Mouse (Mus musculus) layer of hippocampus, adult 9-10 months (tissue): ENCODE data around the gene Parp12.

Source experiments
- DNase-seq: peaks from one replicate; pipeline ENCODE4 v3.0.0; 2022; ENCODE audit warnings: low spot score

Gene Parp12

DNA sequence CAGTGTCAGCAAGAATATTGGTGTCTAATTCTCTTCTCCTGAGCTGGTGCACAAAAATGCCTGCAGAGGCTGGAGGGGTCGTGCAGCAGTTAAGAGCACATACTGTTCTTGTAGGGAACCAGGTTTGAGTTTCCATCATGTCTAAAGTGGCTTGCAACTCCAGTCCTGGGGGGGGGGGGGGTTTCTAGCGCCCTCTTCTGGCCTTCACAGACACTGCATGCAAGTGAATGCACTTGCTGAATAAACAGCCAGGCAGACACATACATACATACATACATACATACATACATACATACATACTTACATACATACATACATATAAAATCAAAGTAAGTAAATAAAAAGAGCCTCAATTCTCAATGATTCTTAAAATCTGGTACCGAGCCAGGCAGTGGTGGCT, 59.8 kb downstream of the Parp12 start:
- no peak for DNase-seq

DNA sequence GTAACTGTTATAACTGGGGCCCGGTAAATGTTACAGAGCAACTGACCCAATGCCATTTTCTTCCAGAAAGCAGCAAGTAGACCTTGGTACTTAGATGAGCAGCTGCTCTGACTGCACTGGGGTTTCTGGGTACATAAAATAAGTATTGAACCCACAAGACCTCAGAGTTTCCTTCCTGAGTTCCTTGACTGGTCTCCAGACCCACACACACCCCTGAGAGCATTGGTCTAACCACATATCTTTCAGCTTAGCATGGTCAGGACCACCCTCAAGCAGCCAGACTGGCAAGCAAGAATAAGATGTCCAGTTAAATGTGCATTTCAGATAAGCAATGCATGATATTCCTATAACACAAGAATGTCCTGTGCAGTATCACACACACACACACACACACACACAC, 61.0 kb downstream of the Parp12 start:
- DNase-seq = no peak

DNA sequence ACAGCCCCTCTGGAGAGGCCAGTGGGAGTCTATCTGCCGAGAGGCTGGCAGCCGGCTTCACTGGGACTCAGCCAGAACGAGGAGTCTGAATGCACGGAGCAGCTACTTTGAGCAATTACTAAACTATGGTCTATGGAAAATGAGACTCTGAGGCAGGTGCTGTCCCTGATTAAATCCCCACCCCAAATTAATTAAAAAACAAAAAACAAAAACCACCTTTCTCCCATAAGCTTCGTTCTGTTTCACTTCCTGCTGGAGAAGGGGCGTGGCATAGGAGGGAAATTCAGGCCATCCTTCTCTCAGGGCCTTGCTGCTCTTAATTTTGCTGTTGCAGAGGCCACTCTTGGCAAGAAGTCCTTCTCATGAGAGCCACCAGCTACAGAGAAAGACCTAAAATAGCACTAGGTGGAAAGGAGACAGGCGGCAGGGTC, 62.3 kb downstream of the Parp12 start:
- no peak for DNase-seq

DNA sequence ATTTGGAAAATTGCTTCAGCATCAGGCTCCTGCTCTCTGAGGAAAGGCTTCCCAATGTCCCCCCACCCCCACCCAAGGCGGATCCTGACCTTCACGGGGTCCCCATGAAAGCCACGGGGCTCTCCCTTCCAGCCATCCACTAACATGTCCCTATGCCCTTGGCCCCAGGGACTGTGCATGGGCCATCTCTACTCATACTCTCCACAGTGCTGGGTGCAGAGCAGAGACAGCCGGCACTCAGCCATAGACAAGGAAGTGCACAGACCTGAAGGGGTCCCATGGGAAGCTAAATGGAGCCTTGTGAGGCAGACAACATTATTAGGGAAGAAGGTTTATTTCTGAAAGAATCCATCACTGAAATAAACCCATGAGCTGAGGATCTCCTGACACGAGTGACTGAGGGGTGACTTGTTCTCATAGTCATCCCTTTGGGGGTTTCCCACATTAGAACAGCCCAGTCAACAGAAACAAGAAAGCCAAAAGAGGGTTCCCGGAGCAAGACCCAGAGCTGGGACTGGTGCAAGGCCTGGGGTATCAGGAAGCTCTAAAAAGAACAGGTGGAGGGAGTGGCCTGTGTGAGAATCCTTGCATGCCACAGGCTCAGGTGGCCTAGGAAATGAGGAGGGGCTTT, 63.2 kb downstream of the Parp12 start:
- no peak for DNase-seq

DNA sequence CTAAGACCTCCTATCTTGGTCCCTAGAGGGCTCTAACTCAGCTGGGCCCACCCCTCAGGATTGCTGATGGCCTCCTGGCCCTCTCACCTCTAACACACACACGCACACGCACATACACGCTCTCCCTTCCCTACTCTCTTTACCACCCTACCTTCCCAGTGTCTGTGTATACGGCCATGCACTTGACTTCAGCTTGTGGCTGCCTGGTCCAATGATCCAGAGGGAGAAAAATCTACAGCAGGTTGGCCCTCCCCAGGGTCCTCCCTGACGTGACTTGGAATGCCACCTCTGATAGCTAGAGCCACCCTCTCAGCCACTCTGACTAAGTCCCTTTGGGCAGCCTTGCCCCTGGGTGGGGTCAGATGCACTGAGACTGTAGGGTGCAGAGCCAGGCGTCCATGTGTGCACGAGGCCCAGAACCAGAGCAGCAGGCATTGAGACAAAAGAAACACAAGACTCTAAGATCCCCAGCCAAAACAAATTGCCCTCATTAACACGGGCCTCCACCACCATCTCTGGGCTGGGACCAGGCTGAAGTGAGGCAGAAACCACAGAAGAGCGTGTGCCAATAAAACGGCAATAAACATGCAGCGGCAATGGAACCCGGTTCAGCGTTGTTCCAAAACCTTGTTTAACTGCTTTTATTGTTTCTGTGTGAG, 63.8 kb downstream of the Parp12 start:
- DNase-seq = no peak

DNA sequence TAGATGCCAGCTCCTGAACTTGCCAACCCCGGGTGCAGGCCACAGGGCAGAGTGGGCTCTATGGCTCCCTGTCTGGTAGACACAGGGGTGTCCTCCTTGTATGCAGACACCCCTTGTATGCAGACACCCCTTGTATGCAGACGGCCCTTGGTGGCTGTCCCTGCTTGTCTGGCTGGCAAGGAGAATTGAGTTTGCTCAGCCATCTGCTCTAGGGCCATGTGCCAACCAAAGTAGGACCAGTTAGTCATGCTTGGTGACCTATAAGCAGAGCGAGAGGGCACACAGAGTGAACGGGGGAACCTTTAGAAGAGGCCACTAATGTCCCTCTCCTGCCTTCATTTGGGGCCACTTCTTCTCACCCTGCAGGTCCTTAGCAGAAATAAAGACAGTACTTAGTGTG, 65.5 kb downstream of the Parp12 start:
- DNase-seq = no peak

DNA sequence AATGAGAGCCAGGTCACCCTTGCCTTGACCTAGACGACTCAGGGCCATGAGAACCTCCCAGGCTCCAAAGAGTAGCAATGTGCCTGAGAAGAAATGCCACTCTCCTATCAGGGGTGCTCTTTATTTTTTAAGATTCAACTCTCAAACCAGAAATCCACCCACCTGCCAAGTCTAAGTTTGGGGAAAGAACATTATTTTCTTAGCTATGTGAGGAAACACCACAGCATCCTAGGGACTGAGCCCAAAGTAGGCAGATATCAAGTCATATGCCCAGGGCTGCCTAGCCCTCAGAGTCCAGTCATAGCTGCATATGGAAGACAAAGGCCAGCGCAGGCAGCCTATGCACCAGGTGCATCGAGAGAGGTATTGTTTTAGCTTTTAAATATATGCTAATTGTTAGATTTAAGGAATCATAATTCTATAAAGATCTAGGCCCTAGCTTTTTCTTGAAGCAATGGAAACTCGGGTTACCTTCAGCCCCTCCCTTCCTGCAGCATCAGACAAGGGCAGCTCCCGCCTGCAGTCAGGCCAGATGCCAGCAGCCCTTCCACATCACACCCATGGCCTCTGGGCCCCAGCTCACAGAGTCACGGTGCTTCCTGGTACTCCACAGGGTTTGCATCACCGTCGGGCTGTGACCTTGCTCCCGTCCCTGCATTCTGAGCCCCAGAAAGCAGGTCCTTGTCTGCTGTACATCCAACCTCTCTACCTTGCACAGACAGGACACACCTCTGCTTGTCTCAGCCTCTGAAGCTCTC, 66.2 kb downstream of the Parp12 start:
- no peak for DNase-seq

DNA sequence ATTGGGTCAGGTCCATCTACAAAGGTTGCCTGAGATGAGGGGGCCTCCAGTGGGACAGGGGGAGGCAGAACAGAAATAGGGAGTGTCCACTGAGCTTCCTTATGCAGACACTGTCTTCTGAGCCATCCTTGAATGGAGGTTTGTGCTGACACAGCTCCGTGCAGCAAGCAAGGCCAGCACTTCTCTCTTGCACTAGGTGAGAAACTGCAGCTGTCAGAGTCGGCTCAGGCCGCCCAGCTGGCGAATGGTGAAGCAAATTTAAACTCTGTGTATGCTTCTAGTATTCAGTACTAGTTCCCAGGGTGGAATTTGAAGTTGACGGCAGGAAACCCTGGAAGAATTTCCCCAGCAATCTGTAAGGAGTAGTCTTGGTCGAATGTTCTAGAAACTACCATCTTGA, 67.3 kb downstream of the Parp12 start:
- DNase-seq = no peak

DNA sequence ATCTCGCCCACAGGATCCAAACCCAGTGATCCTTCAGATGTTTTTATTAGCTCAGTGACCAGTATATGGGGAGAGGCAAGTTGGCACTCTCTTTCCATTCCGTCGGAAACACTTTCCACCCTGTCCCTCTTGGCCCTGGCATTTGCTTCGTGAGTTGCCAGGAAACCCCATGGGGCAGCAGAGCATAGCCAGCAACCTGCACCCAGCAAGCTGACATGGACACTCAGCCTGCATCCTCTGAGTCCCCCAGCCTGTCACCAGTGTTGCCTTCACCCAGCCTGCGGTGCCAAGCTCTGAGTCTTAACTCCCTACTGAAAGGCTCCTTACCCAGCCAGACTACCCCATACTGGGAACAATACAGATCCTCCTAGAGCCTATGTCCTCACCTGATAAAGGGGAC, 69.0 kb downstream of the Parp12 start:
- DNase-seq = no peak

DNA sequence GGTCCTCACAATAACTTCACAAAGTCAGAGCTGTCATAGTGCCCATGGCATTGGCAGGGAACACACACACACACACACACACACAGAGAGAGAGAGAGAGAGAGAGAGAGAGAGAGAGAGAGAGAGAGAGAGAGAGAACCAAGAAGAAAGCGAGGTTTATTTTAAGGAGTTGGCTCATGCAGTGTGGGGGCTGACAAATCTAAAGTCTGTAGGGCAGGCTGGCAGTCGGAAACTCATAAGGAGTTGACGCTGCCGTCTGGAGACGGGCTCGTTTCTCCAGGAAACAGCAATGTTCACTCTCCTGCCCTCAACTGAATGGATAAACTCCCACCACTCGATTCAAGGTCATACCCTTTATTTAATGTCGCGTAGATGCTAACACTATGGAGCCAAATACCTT, 77.7 kb downstream of the Parp12 start:
- no peak for DNase-seq
